Mouse (Mus musculus): ENCODE measurements at regions not wholly inside any gene's neighbourhood (a gene's known extent, or its start where the extent isn't known, plus 50 kb on each side); places are given as distances from the start of the nearest gene placed in this dataset.

DNA sequence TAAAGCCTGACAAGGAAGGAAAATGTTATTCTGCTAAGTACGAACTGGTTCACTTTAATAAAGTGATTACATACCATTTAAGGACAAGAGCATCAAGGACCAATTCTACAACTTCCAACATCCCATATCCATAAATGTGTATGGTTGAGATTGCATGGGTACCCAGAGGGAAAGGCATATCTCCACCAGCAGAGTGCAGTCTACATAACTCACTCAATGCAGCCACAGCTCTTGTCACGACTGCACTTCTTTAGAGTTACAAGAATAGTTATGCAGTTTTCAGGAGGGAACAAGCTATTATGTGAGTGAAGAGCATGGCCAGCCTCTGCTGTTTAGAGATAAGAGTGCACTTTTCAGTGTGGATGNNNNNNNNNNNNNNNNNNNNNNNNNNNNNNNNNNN, 173.1 kb downstream of the Il15 start:
- WGBS, result 58% methylated on average over 2 of the region's 2 CpGs
- no peak for TF ChIP-seq POLR2A (IDR thresholded peaks at IDR 0.05; ENCODE audit: low read depth, low read length)
- no peak; the same call in 1 of the 2 replicates for TF ChIP-seq CTCF (conservative IDR thresholded peaks at IDR 0.05; ENCODE audit: insufficient read depth, insufficient read length, low read depth, low read length)
- no peaks in the 10 kb centered on the region for H3K27me3 ChIP-seq (replicated peaks; ENCODE audit: control insufficient read depth, insufficient read depth, low read length)
- H3K4me3 ChIP-seq (ENCODE audit: insufficient read depth, low read depth, low read length), result no peak overlapping the region
- no peak for DNase-seq
- H3K36me3 ChIP-seq (ENCODE audit: control insufficient read depth, insufficient read depth, low read length), result no peaks in the 10 kb centered on the region
- no peak overlapping the region for H3K27ac ChIP-seq (ENCODE audit: insufficient read depth, low read depth, low read length)
- no peaks in the 10 kb centered on the region for H3K4me1 ChIP-seq (ENCODE audit: control insufficient read depth, insufficient read depth, low read length)

DNA sequence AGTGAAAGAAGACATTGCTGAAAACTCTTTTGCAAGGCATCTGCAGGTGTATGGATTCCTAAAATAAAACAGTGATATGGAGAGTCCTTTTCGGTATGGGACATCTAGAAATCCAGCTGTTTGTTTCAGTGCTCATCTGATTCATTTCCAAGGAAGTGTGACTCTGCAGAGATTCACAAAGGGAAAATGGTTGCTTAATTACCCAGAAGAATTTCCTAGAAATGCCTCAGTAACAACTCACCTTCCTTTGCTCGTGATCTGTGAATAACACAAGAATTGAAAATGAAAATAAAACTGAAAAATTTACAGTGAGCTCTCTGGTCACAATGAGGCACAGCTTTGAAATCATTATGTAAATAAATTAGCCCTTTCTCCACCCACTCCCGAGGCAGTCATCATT, 201.3 kb downstream of the Il15 start:
- Histone ChIP-seq H3K4me3 (ENCODE audit: insufficient read depth, low read depth, low read length) (no peak overlapping the region), H3K27ac (ENCODE audit: insufficient read depth, low read depth, low read length) (no peak overlapping the region), H3K36me3 (ENCODE audit: control insufficient read depth, insufficient read depth, low read length) (no peaks in the 10 kb centered on the region), H3K4me1 (ENCODE audit: control insufficient read depth, insufficient read depth, low read length) (no peaks in the 10 kb centered on the region), H3K27me3 (replicated peaks; ENCODE audit: control insufficient read depth, insufficient read depth, low read length) (no peaks in the 10 kb centered on the region)
- no peak for TF ChIP-seq CTCF (conservative IDR thresholded peaks at IDR 0.05; ENCODE audit: insufficient read depth, insufficient read length, low read depth, low read length)
- TF ChIP-seq POLR2A (IDR thresholded peaks at IDR 0.05; ENCODE audit: low read depth, low read length), result no peak
- no peak for DNase-seq
- 36% methylated on average over 3 of the region's 3 CpGs for WGBS

DNA sequence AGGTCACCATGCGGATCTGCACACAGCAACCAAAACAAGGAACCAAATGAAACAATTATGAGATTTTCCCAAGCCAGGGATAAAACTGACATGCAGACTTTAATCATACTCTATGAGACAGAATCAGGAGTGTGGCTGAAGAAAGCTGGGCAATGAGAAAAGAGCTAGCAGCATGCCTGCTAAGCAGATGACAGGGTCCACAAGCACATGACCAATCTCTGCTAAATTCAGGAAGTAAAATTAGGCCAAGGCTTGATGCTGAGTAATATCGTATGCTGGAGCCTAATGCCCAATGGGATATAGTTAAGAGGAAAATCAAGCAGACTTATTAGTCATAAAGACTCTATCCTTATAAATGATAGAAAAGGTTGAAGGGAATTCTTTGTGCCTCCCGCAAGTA, 202.8 kb downstream of the Il15 start:
- Histone ChIP-seq H3K4me3 (ENCODE audit: insufficient read depth, low read depth, low read length) (no peak overlapping the region), H3K27me3 (replicated peaks; ENCODE audit: control insufficient read depth, insufficient read depth, low read length) (no peaks in the 10 kb centered on the region), H3K4me1 (ENCODE audit: control insufficient read depth, insufficient read depth, low read length) (no peaks in the 10 kb centered on the region), H3K27ac (ENCODE audit: insufficient read depth, low read depth, low read length) (no peak overlapping the region), H3K36me3 (ENCODE audit: control insufficient read depth, insufficient read depth, low read length) (no peaks in the 10 kb centered on the region)
- DNase-seq, result no peak
- TF ChIP-seq CTCF (conservative IDR thresholded peaks at IDR 0.05; ENCODE audit: insufficient read depth, insufficient read length, low read depth, low read length) (no peak), POLR2A (IDR thresholded peaks at IDR 0.05; ENCODE audit: low read depth, low read length) (no peak)
- 95% methylated on average over 3 of the region's 3 CpGs for WGBS

DNA sequence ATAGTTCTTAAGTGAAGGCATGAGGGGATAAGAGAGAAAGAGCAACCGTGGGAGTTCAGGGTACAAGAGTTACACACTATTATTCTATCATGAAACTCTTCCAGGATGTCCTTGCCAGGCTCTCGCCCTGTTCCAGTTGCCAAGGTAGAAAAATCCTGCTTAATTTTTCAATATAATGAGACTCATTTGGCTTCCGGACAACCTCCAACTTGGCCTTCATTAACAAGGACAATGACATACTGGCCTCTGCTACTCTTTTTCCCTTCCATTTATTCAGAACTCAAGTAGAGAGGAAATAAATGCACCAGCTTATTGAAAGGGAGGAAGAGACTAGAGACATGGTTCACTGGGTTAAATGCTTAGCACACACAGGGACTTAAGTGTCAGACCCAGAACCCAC, 206.5 kb downstream of the Il15 start:
- Histone ChIP-seq H3K27ac (ENCODE audit: insufficient read depth, low read depth, low read length) (no peak overlapping the region), H3K4me1 (ENCODE audit: control insufficient read depth, insufficient read depth, low read length) (no peaks in the 10 kb centered on the region), H3K36me3 (ENCODE audit: control insufficient read depth, insufficient read depth, low read length) (no peaks in the 10 kb centered on the region), H3K4me3 (ENCODE audit: insufficient read depth, low read depth, low read length) (no peak overlapping the region), H3K27me3 (replicated peaks; ENCODE audit: control insufficient read depth, insufficient read depth, low read length) (no peaks in the 10 kb centered on the region)
- no peak for TF ChIP-seq CTCF (conservative IDR thresholded peaks at IDR 0.05; ENCODE audit: insufficient read depth, insufficient read length, low read depth, low read length)
- no peak for TF ChIP-seq POLR2A (IDR thresholded peaks at IDR 0.05; ENCODE audit: low read depth, low read length)
- DNase-seq, result no peak
- 34% methylated on average over 3 of the region's 3 CpGs for WGBS

DNA sequence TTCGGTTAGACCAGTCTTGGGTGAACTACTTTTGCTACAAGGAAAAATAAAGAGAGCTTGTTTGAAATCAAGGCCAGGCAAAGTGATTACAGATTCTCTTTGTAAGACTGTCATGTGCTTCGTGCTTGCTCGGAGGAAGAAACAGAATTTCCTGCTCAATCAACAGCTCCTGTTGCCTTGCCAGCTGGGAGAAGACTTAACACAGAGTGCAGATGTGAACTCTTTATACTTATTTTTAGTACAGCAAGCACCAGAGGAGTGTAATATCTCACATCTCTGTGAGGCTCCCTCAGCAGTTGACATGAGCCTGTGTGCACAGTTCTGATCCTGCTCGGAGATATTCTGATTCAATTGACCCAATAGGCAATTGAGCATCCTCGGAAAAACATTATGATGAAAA, 207.9 kb downstream of the Il15 start:
- TF ChIP-seq POLR2A (IDR thresholded peaks at IDR 0.05; ENCODE audit: low read depth, low read length) (no peak), CTCF (conservative IDR thresholded peaks at IDR 0.05; ENCODE audit: insufficient read depth, insufficient read length, low read depth, low read length) (no peak)
- H3K27ac ChIP-seq (ENCODE audit: insufficient read depth, low read depth, low read length), result no peak overlapping the region
- no peaks in the 10 kb centered on the region for H3K36me3 ChIP-seq (ENCODE audit: control insufficient read depth, insufficient read depth, low read length)
- no peaks in the 10 kb centered on the region for H3K27me3 ChIP-seq (replicated peaks; ENCODE audit: control insufficient read depth, insufficient read depth, low read length)
- DNase-seq, result no peak
- H3K4me1 ChIP-seq (ENCODE audit: control insufficient read depth, insufficient read depth, low read length), result no peaks in the 10 kb centered on the region
- whole genome bisulfite sequencing, result 79% methylated on average over 5 of the region's 5 CpGs
- no peak overlapping the region for H3K4me3 ChIP-seq (ENCODE audit: insufficient read depth, low read depth, low read length)

DNA sequence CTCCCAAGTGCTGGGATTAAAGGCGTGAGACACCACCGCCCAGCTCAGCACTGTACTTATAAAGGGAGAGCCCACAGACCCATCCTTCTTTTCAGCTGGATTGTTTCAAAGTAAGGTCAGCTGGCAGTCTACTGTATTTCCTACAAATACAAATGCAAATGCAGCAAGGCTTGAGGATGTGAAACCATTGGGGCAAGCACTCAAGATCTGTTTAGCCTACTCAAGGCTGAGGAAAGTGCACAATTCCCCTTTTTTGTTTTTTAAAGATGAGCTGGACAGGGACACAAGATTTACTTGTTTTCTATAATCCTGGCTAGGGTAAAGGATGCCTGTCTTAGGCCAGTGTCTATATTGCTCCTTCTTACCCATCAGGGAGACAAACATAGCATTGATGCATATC, 212.0 kb downstream of the Il15 start:
- no peaks in the 10 kb centered on the region for H3K27me3 ChIP-seq (replicated peaks; ENCODE audit: control insufficient read depth, insufficient read depth, low read length)
- TF ChIP-seq POLR2A (IDR thresholded peaks at IDR 0.05; ENCODE audit: low read depth, low read length), result no peak
- TF ChIP-seq CTCF (conservative IDR thresholded peaks at IDR 0.05; ENCODE audit: insufficient read depth, insufficient read length, low read depth, low read length), result no peak
- H3K4me3 ChIP-seq (ENCODE audit: insufficient read depth, low read depth, low read length), result no peak overlapping the region
- no peak for DNase-seq
- H3K36me3 ChIP-seq (ENCODE audit: control insufficient read depth, insufficient read depth, low read length), result no peaks in the 10 kb centered on the region
- H3K27ac ChIP-seq (ENCODE audit: insufficient read depth, low read depth, low read length), result no peak overlapping the region
- no peaks in the 10 kb centered on the region for H3K4me1 ChIP-seq (ENCODE audit: control insufficient read depth, insufficient read depth, low read length)
- 94% methylated on average over 2 of the region's 2 CpGs for WGBS

DNA sequence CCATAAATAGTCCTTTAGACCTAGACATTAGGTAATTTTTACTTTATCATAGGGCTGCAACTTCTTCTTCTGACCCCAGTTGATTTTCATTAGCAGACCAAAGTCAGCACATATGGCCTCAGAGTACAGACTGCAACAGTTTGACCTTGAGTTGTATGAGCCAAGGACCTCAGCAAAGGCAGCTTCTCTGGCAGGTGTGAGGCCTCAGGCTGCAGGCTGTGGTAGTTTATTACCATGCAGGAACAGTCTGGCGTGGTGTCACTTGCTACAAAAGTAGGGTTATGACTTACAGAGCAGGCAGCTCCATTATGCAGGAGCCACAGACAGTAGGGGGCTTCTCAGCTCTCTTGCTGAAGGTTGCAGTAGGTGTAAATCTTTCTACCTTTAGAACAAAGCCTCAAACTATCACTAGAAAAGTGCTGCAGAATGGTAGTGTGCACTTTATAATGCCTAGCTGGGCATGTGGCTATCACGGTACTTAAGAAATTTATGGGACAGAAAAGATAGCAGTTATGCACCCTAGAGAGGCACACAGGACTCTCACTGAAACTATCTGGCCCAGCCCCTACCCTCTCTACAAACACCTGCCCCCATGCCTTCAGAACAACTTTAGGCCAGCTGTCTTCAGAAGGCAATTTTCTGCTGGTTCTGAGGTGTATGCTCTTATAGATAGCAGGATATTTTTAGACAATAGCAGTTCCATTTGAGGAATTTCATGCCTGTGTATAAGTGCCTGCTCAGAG, 215.7 kb downstream of the Il15 start:
- DNase-seq, result peak; percentile 36
- H3K4me3 ChIP-seq (ENCODE audit: insufficient read depth, low read depth, low read length), result no peak overlapping the region
- 48% methylated on average over 2 of the region's 2 CpGs for WGBS
- no peak for TF ChIP-seq CTCF (conservative IDR thresholded peaks at IDR 0.05; ENCODE audit: insufficient read depth, insufficient read length, low read depth, low read length)
- no peak for TF ChIP-seq POLR2A (IDR thresholded peaks at IDR 0.05; ENCODE audit: low read depth, low read length)
- no peaks in the 10 kb centered on the region for H3K36me3 ChIP-seq (ENCODE audit: control insufficient read depth, insufficient read depth, low read length)
- no peaks in the 10 kb centered on the region for H3K4me1 ChIP-seq (ENCODE audit: control insufficient read depth, insufficient read depth, low read length)
- no peaks in the 10 kb centered on the region for H3K27me3 ChIP-seq (replicated peaks; ENCODE audit: control insufficient read depth, insufficient read depth, low read length)
- H3K27ac ChIP-seq (ENCODE audit: insufficient read depth, low read depth, low read length), result no peak overlapping the region
